Mouse (Mus musculus): ENCODE data around the gene Ifitm1. TPM values are rescaled to one million over a fixed set of nuclear protein-coding genes. Genes with fewer than 3 reads are reported as not detected.

The Ifitm1 gene
- polyA plus RNA-seq, 1 experiment: 76.2 TPM

DNA sequence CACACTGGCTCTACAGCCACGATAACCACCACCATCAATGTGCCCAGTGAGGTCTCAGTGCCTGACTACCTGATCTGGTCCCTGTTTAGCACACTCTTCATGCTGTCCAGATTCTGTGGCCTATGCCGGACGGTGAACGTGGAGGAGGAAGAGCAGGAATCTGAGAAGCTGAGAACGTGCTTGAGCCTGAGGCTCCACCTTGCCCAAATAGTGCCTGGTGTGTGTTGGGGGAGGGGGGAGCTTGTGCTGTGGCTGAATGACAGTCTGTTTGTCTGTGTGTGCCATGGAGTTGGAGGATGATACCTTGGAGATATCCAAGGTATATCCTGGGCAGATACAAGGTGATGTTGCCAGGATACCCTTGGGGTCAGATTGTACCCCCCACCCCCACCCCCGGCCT lies 23.2 kb downstream of the Ifitm1 start:
- Histone ChIP-seq H3K36me3 (replicated peaks; ENCODE audit: low read length) (peaks cover 7% of the 10 kb centered on the region), H3K27me3 (replicated peaks) (no peaks in the 10 kb centered on the region), H3K4me1 (peaks cover 73% of the 10 kb centered on the region), H3K9me3 (peaks cover 6% of the 10 kb centered on the region), H3K4me3 (replicated peaks) (peak overlapping the region; percentile 90)
- TF ChIP-seq GATA1 (IDR thresholded peaks at IDR 0.05; ENCODE audit: borderline replicate concordance, low read length): no peak
- no peak for TF ChIP-seq FLI1 (IDR thresholded peaks at IDR 0.05; ENCODE audit: low read length)

DNA sequence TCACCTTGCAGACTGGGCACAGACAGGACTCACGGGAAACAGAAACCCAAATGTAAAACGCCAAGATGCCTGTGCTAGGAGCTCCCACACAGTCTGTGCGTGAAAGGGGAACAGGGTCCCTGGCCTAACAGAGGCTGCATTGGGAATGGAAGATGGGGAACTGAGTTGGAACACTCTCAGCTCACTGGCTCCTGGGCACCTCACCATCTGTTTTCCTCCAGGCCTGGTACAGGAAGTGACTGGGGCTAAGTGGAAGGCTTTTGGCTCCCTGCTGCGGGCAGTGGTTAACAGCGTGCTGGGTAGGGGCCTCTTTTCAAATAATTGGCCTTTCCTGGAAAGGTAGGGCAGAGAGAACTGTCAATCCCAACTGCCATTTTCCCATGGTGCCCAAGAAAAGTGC lies 23.6 kb downstream of the Ifitm1 start:
- Histone ChIP-seq H3K4me1 (peaks cover 73% of the 10 kb centered on the region), H3K36me3 (replicated peaks; ENCODE audit: low read length) (peaks cover 7% of the 10 kb centered on the region), H3K27me3 (replicated peaks) (no peaks in the 10 kb centered on the region), H3K9me3 (peaks cover 6% of the 10 kb centered on the region), H3K4me3 (replicated peaks) (peak overlapping the region; percentile 90)
- TF ChIP-seq FLI1 (IDR thresholded peaks at IDR 0.05; ENCODE audit: low read length): no peak
- TF ChIP-seq GATA1 (IDR thresholded peaks at IDR 0.05; ENCODE audit: borderline replicate concordance, low read length): no peak

DNA sequence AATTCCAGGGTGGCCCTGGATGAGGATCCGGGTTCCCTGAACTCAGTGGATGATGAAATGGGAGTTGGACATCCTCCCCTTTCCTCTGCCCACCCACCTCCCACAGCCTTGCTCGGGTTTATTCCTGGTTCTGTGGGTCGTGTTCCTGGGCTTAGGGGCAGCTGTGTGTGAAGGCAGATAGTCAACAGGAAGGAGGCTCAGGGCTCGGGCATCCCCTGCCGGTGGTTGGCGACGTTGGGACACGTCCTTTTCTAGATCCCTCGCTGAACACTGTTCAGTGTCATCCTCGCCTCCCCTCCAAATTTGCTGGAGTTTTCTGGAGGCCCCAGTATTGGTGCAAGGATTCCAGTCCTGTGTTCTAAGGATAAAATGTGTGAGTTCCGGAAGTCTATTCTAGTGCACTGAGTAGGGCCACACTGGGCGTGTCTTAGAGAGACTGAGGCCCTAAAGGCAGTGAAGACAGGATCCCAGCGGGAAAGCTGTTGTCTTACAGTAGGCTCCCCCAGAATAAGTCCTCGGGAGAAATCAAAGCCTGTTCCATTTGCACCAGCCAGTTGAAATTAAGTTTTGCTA lies 24.2 kb downstream of the Ifitm1 start:
- TF ChIP-seq GATA1 (IDR thresholded peaks at IDR 0.05; ENCODE audit: borderline replicate concordance, low read length) (no peak), FLI1 (IDR thresholded peaks at IDR 0.05; ENCODE audit: low read length) (no peak)
- Histone ChIP-seq H3K27me3 (replicated peaks) (no peaks in the 10 kb centered on the region), H3K4me1 (peaks cover 68% of the 10 kb centered on the region), H3K9me3 (peaks cover under 1% of the 10 kb centered on the region; the same call in 1 of the 2 replicates), H3K36me3 (replicated peaks; ENCODE audit: low read length) (peaks cover 1% of the 10 kb centered on the region), H3K4me3 (replicated peaks) (peak overlapping the region; percentile 90)

DNA sequence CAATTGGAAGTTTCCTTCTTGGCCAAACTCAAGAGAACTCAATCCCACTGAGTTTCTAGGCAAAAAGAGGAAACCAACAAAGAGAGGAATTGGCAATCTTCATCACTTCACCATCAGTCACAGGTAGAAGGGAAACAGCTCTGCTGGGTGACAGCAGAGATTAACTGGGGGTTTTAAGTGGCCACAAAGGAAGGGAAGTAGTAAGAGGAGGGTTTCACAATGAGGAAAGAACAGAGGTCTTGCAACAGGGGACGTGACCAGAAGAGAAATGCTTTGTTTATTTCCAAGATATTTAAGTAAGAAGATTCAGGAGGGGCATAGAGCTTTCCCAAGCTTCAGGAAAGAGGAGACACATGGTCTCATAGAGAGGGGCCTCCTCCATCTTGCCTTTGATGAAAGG lies 30.8 kb downstream of the Ifitm1 start:
- H3K27me3 ChIP-seq (replicated peaks): no peaks in the 10 kb centered on the region
- H3K4me1 ChIP-seq: peaks cover 40% of the 10 kb centered on the region
- H3K36me3 ChIP-seq (replicated peaks; ENCODE audit: low read length): no peaks in the 10 kb centered on the region
- H3K4me3 ChIP-seq (replicated peaks): no peak overlapping the region
- no peak for TF ChIP-seq GATA1 (IDR thresholded peaks at IDR 0.05; ENCODE audit: borderline replicate concordance, low read length)
- TF ChIP-seq FLI1 (IDR thresholded peaks at IDR 0.05; ENCODE audit: low read length): no peak
- H3K9me3 ChIP-seq: no peaks in the 10 kb centered on the region

DNA sequence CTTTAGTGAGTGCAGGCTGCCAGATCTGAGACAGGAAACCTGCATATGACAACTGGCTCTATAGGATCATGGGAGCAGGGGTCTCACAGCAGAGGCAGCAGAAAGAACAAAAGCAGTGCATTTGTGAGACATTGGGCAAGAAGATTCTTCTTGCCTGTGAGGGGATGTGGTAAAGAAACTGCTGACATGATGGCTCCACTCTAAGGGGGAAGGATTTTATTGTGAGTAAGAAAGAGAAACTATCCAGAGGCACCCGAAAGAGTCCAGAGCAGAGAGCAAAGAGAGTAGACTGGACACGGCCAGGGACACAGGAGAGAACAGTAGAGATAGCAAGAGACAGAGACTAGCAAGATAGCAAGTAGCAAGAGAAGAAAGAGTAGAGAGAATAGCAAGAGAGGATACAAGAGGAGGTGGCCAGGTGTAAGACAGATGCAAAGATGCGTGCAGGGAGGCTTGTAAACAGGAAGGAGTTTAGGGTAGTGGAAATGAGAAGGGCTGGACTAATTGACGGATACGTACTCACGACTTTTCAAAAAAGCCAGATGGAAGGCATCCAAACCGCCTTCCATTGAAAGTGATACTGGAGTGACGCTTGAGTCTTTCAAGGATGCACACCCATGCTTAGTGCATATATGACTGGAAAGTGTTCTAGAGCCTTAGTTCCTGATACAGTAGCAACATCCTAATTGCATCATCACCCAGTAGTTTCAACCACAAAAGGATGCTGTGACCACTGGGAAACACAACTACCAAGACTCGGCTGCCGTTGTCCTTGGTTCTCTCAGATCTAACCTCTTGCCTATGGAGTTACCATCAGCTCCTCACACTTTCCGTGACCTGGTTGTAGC lies 32.1 kb downstream of the Ifitm1 start:
- H3K36me3 ChIP-seq (replicated peaks; ENCODE audit: low read length): no peaks in the 10 kb centered on the region
- peaks cover 6% of the 10 kb centered on the region; the same call in 1 of the 2 replicates for H3K9me3 ChIP-seq
- TF ChIP-seq GATA1 (IDR thresholded peaks at IDR 0.05; ENCODE audit: borderline replicate concordance, low read length): no peak
- TF ChIP-seq FLI1 (IDR thresholded peaks at IDR 0.05; ENCODE audit: low read length): no peak
- H3K4me1 ChIP-seq: peaks cover 46% of the 10 kb centered on the region
- no peaks in the 10 kb centered on the region for H3K27me3 ChIP-seq (replicated peaks)
- peak overlapping the region; percentile 70 for H3K4me3 ChIP-seq (replicated peaks)

DNA sequence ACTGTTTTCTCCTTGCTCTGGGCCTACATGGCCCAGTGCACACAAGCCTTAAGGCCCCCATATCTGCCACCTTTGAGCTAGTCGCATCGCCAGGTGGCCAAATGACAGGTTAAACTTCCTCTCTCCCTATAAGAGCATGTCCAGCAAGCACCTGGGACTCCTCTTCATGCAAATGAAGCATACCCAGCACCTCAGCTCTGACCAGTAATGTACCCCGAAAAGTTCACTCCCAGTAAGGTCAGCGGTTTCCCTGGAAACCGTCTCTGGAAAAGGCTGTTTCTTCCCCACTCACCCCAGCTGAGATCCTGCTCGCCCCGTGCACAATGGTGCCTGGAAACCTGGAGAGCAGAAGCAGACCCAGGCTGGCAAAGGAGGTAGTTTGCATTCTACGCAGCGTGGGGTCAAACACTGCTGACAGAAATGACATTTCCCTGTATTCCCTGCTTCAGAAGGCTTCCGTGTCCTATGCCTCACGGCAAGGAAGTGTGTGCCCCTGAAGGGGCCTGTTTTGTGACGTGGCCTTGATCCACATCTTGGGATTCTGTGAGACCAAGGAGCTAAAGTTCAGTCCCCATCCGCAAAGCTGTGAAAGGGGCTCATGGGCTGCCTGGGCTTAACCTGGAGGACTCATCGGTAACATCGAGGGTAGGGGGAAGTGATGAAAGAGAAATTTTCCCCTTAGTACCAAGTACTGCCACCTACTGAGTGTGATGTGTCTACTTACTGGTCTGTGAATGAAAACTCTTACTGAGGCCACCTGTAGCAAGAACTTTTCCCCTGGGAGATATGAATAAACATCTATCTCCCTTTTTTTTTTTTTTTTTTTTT lies 34.1 kb downstream of the Ifitm1 start:
- no peak for TF ChIP-seq GATA1 (IDR thresholded peaks at IDR 0.05; ENCODE audit: borderline replicate concordance, low read length)
- no peak for TF ChIP-seq FLI1 (IDR thresholded peaks at IDR 0.05; ENCODE audit: low read length)
- no peak overlapping the region for H3K4me3 ChIP-seq (replicated peaks)
- H3K27me3 ChIP-seq (replicated peaks): no peaks in the 10 kb centered on the region
- H3K4me1 ChIP-seq: peaks cover 42% of the 10 kb centered on the region
- peaks cover 6% of the 10 kb centered on the region; the same call in 1 of the 2 replicates for H3K9me3 ChIP-seq
- H3K36me3 ChIP-seq (replicated peaks; ENCODE audit: low read length): peaks cover 3% of the 10 kb centered on the region

DNA sequence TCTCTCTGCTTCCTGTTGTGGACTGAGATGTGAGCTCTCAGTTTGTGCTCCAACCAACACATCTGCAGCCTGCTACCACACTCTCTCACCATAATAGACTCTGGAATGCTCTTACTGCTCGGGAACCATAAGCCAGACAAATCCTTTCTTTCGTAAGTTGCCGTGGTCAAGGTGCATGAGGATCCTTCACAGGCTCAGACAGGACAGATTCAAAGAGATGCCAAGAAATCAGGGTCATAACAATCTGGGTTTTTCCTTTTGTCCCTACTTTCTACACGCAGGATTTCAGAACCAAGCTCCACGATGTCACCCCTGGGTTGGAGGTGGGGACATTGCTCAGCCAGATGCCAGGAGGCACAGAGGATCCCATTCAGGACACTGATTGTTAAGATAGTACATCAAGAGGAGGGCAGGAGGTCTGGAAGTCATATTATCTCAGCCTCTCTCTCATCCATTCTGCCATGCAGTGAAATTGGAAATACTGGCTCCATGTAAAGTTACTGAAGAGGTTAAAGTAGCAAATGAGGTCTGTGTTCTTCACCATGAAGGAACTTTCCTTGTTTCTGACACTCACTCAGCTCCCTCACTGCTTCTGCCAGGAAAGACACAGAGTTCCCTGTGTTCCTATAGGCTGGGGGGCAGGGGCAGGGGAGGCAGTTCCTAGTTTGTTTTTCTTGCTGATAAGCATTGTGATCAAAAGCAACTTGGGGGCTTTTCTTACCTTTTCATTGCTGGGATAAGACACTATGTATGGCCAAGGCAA lies 36.4 kb downstream of the Ifitm1 start:
- TF ChIP-seq FLI1 (IDR thresholded peaks at IDR 0.05; ENCODE audit: low read length): no peak
- TF ChIP-seq GATA1 (IDR thresholded peaks at IDR 0.05; ENCODE audit: borderline replicate concordance, low read length): no peak
- Histone ChIP-seq H3K9me3 (peaks cover 6% of the 10 kb centered on the region; the same call in 1 of the 2 replicates), H3K4me1 (peaks cover 52% of the 10 kb centered on the region), H3K27me3 (replicated peaks) (no peaks in the 10 kb centered on the region), H3K36me3 (replicated peaks; ENCODE audit: low read length) (peaks cover 3% of the 10 kb centered on the region), H3K4me3 (replicated peaks) (no peak overlapping the region)

DNA sequence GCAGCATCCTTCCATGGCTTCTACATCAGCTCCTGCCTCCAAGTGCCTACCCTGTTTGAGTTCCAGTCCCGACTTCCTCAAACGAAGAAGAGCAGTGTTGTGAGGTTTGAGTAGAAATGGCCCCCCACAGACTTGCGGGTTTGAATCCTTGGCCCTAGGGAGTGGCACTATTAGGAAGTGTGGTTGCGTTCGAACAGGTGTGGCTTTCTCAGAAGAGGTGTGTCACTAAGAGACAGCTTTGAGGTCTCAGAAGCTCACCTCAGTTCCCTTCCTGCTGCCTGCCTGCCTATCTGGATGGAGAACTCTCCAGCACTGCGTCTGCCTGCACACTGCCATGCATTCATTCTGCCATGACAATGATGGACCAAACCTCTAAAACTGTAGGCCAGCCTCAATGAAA lies 39.4 kb downstream of the Ifitm1 start:
- no peaks in the 10 kb centered on the region for H3K27me3 ChIP-seq (replicated peaks)
- TF ChIP-seq FLI1 (IDR thresholded peaks at IDR 0.05; ENCODE audit: low read length) (no peak), GATA1 (IDR thresholded peaks at IDR 0.05; ENCODE audit: borderline replicate concordance, low read length) (no peak)
- H3K36me3 ChIP-seq (replicated peaks; ENCODE audit: low read length): peaks cover 10% of the 10 kb centered on the region
- H3K4me3 ChIP-seq (replicated peaks): no peak overlapping the region
- peaks cover 60% of the 10 kb centered on the region for H3K4me1 ChIP-seq
- H3K9me3 ChIP-seq: peaks cover 6% of the 10 kb centered on the region; the same call in 1 of the 2 replicates

DNA sequence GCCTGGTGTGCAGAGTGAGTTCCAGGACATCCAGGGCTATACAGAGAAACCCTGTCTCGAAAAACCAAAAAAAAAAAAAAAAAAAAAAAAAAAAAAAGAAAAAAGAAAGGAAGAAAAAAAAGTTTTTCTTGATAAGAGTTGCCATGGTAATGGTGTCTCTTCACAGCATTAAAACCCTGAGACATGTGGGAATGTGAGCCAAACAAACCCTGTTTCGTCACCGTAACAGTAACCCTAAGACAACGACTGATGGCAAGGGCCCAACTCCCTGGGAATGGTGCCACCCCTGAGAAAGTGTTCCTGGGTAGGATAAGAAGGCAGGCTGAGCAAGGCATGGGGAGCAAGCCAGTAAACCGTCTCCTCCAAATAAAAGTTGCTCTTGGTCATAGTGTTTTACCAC lies 39.9 kb downstream of the Ifitm1 start:
- TF ChIP-seq FLI1 (IDR thresholded peaks at IDR 0.05; ENCODE audit: low read length) (no peak), GATA1 (IDR thresholded peaks at IDR 0.05; ENCODE audit: borderline replicate concordance, low read length) (no peak)
- H3K27me3 ChIP-seq (replicated peaks): no peaks in the 10 kb centered on the region
- H3K36me3 ChIP-seq (replicated peaks; ENCODE audit: low read length): peaks cover 10% of the 10 kb centered on the region
- H3K4me1 ChIP-seq: peaks cover 64% of the 10 kb centered on the region
- no peak overlapping the region for H3K4me3 ChIP-seq (replicated peaks)
- H3K9me3 ChIP-seq: peaks cover 6% of the 10 kb centered on the region; the same call in 1 of the 2 replicates

All from megakaryocyte, embryonic 14.5 days (primary cell).